In genomic region chr13:60225276-60225675, GRCm38 (mm10) we compare ENCODE assay signal across 16 mouse cellular contexts. TPM values are rescaled to one million over a fixed set of nuclear protein-coding genes. Genes with fewer than 3 reads are reported as not detected.
DNase-seq lines count a peak whose midpoint lies in the region; ATAC-seq and TF ChIP-seq lines count a peak whose summit lies in the region.
"Had no signal": no experiment of that assay in that cellular context is flagged by ENCODE, and none has a peak within 500 bp of the region (broad histone marks: within the 10 kb centered on the region; RNA-seq: fewer than 3 reads in every experiment).

No protein-coding gene starts in this region.

- ATAC-seq in kidney, embryonic 14.5 days (ENCODE audit: low FRiP score, low TSS enrichment) = no peak
- no peak for ATAC-seq in stomach, embryonic 14.5 days (ENCODE audit: insufficient number of reproducible peaks, insufficient read depth, low FRiP score, low read depth)
- ATAC-seq in stomach, postnatal 0 days (ENCODE audit: low FRiP score, low TSS enrichment) = no peak
- ATAC-seq in intestine, embryonic 16.5 days = 0 out of 2 replicates have a peak, but pooled peaks have one; percentile 23
- no peak for ATAC-seq in stomach, embryonic 16.5 days (ENCODE audit: insufficient read depth, low FRiP score)
- ATAC-seq: forebrain, embryonic 14.5 days; midbrain, embryonic 16.5 days had no signal

- H3K4me3 ChIP-seq in kidney, embryonic 14.5 days (ENCODE audit: low read length) = no peak overlapping the region
- no peak overlapping the region for H3K4me3 ChIP-seq in stomach, embryonic 14.5 days (ENCODE audit: low read depth, low read length)
- H3K4me3 ChIP-seq in stomach, postnatal 0 days (ENCODE audit: low read depth, low read length) = no peak overlapping the region
- no peak overlapping the region for H3K4me3 ChIP-seq in intestine, embryonic 16.5 days (ENCODE audit: low read length)
- no peak overlapping the region for H3K4me3 ChIP-seq in stomach, embryonic 16.5 days (replicated peaks; ENCODE audit: low read length)
- H3K4me3 ChIP-seq: hindbrain, embryonic 15.5 days had no signal

- no peaks in the 10 kb centered on the region for H3K27me3 ChIP-seq in kidney, embryonic 14.5 days (ENCODE audit: control insufficient read depth, insufficient read depth, low read length)
- H3K27me3 ChIP-seq in stomach, embryonic 14.5 days (ENCODE audit: control insufficient read depth, insufficient read depth, low read length) = no peaks in the 10 kb centered on the region
- H3K27me3 ChIP-seq in stomach, postnatal 0 days (ENCODE audit: control insufficient read depth, insufficient read depth, low read length) = no peaks in the 10 kb centered on the region
- no peaks in the 10 kb centered on the region; the same call in 1 of the 2 replicates for H3K27me3 ChIP-seq in intestine, embryonic 16.5 days (replicated peaks; ENCODE audit: control insufficient read depth, insufficient read depth, low read length)
- no peaks in the 10 kb centered on the region for H3K27me3 ChIP-seq in stomach, embryonic 16.5 days (ENCODE audit: control insufficient read depth, insufficient read depth, low read length)
- H3K27me3 ChIP-seq: hindbrain, embryonic 15.5 days had no signal

- peaks cover 19% of the 10 kb centered on the region for H3K4me1 ChIP-seq in kidney, embryonic 14.5 days (ENCODE audit: control insufficient read depth, insufficient read depth, low read length)
- peaks cover 23% of the 10 kb centered on the region for H3K4me1 ChIP-seq in stomach, embryonic 14.5 days (ENCODE audit: control insufficient read depth, insufficient read depth, low read length)
- H3K4me1 ChIP-seq in stomach, postnatal 0 days (replicated peaks; ENCODE audit: control insufficient read depth, insufficient read depth) = no peaks in the 10 kb centered on the region
- peaks cover 20% of the 10 kb centered on the region for H3K4me1 ChIP-seq in intestine, embryonic 16.5 days (ENCODE audit: control insufficient read depth, insufficient read depth, low read length)
- peaks cover 18% of the 10 kb centered on the region for H3K4me1 ChIP-seq in stomach, embryonic 16.5 days (ENCODE audit: control insufficient read depth, insufficient read depth, low read length)

- H3K36me3 ChIP-seq in kidney, embryonic 14.5 days (ENCODE audit: control insufficient read depth, insufficient read depth, low read length) = no peaks in the 10 kb centered on the region
- no peaks in the 10 kb centered on the region for H3K36me3 ChIP-seq in stomach, embryonic 14.5 days (ENCODE audit: control insufficient read depth, insufficient read depth, low read length)
- H3K36me3 ChIP-seq in stomach, postnatal 0 days (ENCODE audit: control insufficient read depth, insufficient read depth, low read length) = no peaks in the 10 kb centered on the region
- H3K36me3 ChIP-seq in intestine, embryonic 16.5 days (ENCODE audit: control insufficient read depth, insufficient read depth, low read length) = no peaks in the 10 kb centered on the region
- no peaks in the 10 kb centered on the region for H3K36me3 ChIP-seq in stomach, embryonic 16.5 days (ENCODE audit: control insufficient read depth, insufficient read depth, low read length)
- H3K36me3 ChIP-seq: hindbrain, embryonic 15.5 days had no signal

- DNase-seq in kidney, postnatal 4 days = no peak
- DNase-seq in stomach, postnatal 0 days (ENCODE audit: low spot score) = no peak
- no peak for DNase-seq in layer of hippocampus, postnatal 14 days (ENCODE audit: low spot score in 2 of 2)
- DNase-seq in thymus, postnatal 10 days (ENCODE audit: low spot score in 2 of 2) = no peak
- DNase-seq: cerebellum, adult 2 months; spleen, adult 18-20 months had no signal

- no peak overlapping the region for H3K9ac ChIP-seq in kidney, embryonic 14.5 days (ENCODE audit: low read depth, low read length)
- no peak overlapping the region for H3K9ac ChIP-seq in stomach, embryonic 14.5 days (replicated peaks; ENCODE audit: low read depth, low read length)
- H3K9ac ChIP-seq in stomach, postnatal 0 days (ENCODE audit: low read length) = no peak overlapping the region
- no peak overlapping the region for H3K9ac ChIP-seq in intestine, embryonic 16.5 days (ENCODE audit: low read depth, low read length)
- H3K9ac ChIP-seq in stomach, embryonic 16.5 days (ENCODE audit: low read length) = no peak overlapping the region
- H3K9ac ChIP-seq: hindbrain, embryonic 15.5 days had no signal

- no peaks in the 10 kb centered on the region for H3K9me3 ChIP-seq in kidney, embryonic 14.5 days (ENCODE audit: control insufficient read depth, low read length)
- H3K9me3 ChIP-seq in stomach, embryonic 14.5 days (ENCODE audit: control insufficient read depth, low read depth, low read length) = peaks cover 4% of the 10 kb centered on the region; the same call in 1 of the 2 replicates
- no peaks in the 10 kb centered on the region for H3K9me3 ChIP-seq in stomach, postnatal 0 days (ENCODE audit: control insufficient read depth, low read length)
- H3K9me3 ChIP-seq in intestine, embryonic 16.5 days (ENCODE audit: control insufficient read depth, low read length) = no peaks in the 10 kb centered on the region
- no peaks in the 10 kb centered on the region for H3K9me3 ChIP-seq in stomach, embryonic 16.5 days (replicated peaks; ENCODE audit: control insufficient read depth, low read length)
- H3K9me3 ChIP-seq: hindbrain, embryonic 15.5 days had no signal

- no peak for TF ChIP-seq EP300 in stomach, postnatal 0 days (optimal IDR thresholded peaks at IDR 0.05)

- WGBS in kidney, embryonic 14.5 days = 68% methylated on average over 5 of the region's 5 CpGs
- 69% methylated on average over 5 of the region's 5 CpGs for WGBS in stomach, embryonic 14.5 days
- WGBS in stomach, postnatal 0 days = 77% methylated on average over 5 of the region's 5 CpGs
- WGBS in intestine, embryonic 16.5 days = 70% methylated on average over 5 of the region's 5 CpGs
- WGBS in stomach, embryonic 16.5 days = 67% methylated on average over 5 of the region's 5 CpGs

- no peak for TF ChIP-seq CTCF in stomach, postnatal 0 days (IDR thresholded peaks at IDR 0.05; ENCODE audit: low read depth)

- H3K27ac ChIP-seq in kidney, embryonic 14.5 days (ENCODE audit: low read depth, low read length) = peak overlapping the region; percentile 94; the same call in 1 of the 2 replicates
- H3K27ac ChIP-seq in stomach, embryonic 14.5 days (ENCODE audit: low read length) = peak overlapping the region; percentile 84
- no peak overlapping the region for H3K27ac ChIP-seq in stomach, postnatal 0 days (replicated peaks)
- peak overlapping the region; percentile 88 for H3K27ac ChIP-seq in intestine, embryonic 16.5 days (ENCODE audit: low read length)
- peak overlapping the region; percentile 93 for H3K27ac ChIP-seq in stomach, embryonic 16.5 days (ENCODE audit: low read length)

- no peak overlapping the region for H3K4me2 ChIP-seq in kidney, embryonic 14.5 days (replicated peaks; ENCODE audit: low read depth, low read length)
- H3K4me2 ChIP-seq in stomach, embryonic 14.5 days (replicated peaks; ENCODE audit: low read depth, low read length) = no peak overlapping the region
- no peak overlapping the region for H3K4me2 ChIP-seq in stomach, postnatal 0 days (replicated peaks; ENCODE audit: low read depth)
- no peak overlapping the region for H3K4me2 ChIP-seq in intestine, embryonic 16.5 days (ENCODE audit: low read depth, low read length)
- H3K4me2 ChIP-seq in stomach, embryonic 16.5 days (ENCODE audit: low read depth, low read length) = no peak overlapping the region
- H3K4me2 ChIP-seq: hindbrain, embryonic 15.5 days; liver, embryonic 11.5 days had no signal

RNA-seq across cellular contexts. Expression of gene Gas1, which starts 48.1 kb away (rescaled TPM):
- polyA plus RNA-seq in kidney, embryonic 14.5 days (2014; fragmentation: Nextera tagmentation; extraction: Ambion mirVana) = 143 and 146 TPM in 2 replicates
- 82.3 and 109 TPM in 2 replicates for polyA plus RNA-seq in stomach, embryonic 14.5 days (2014; fragmentation: Nextera tagmentation; extraction: Ambion mirVana)
- polyA plus RNA-seq in stomach, postnatal 0 days (2015; fragmentation: Nextera tagmentation; extraction: Ambion mirVana) = 62.4 and 78.9 TPM in 2 replicates
- 22.0 and 31.9 TPM in 2 replicates for polyA plus RNA-seq in intestine, embryonic 16.5 days (2015; fragmentation: Nextera tagmentation; extraction: Ambion mirVana)
- polyA plus RNA-seq in stomach, embryonic 16.5 days (2015; fragmentation: Nextera tagmentation; extraction: Ambion mirVana) = 24.0 and 35.4 TPM in 2 replicates
- total RNA-seq in layer of hippocampus, postnatal 14 days (2021) = 10 to 100 TPM; 11.5 to 11.8 TPM
- total RNA-seq: granulocyte monocyte progenitor cell, adult 5-6 weeks; megakaryocyte-erythroid progenitor cell, adult 5-6 weeks had no signal
